Mouse (Mus musculus) liver, embryonic 13.5 days (tissue): ENCODE results near the gene Sap30bp. TPM values are rescaled to one million over a fixed set of nuclear protein-coding genes. Genes with fewer than 3 reads are reported as not detected.
A peak's percentile ranks its signal among the peaks of the same experiment; 100 is the strongest.

Experiments used
- ATAC-seq: fragments of 200-750 bp; cut with Nextera tagmentation; 2 replicates; pipeline ENCODE4 v1.8.0; 2017; ENCODE audit warnings: low read depth, mild to moderate bottlenecking, moderate number of reproducible peaks, moderate library complexity
- DNase-seq: peaks from one replicate; pipeline ENCODE4 v3.0.0; 2022
- H3K27ac ChIP-seq: fragments of 300-500 bp; sonication (generic); 2 replicates; pipeline ENCODE4 v1.5.1; 2015; ENCODE audit warnings: moderate library complexity, mild to moderate bottlenecking, inconsistent platforms
- H3K27me3 ChIP-seq: fragments of 300-500 bp; sonication (generic); 2 replicates; pipeline ENCODE4 v1.6.1; 2015; ENCODE audit warnings: mild to moderate bottlenecking, inconsistent platforms
- H3K36me3 ChIP-seq: fragments of 300-500 bp; sonication (generic); 2 replicates; pipeline ENCODE4 v1.6.1; 2015; ENCODE audit warnings: mild to moderate bottlenecking, inconsistent platforms
- H3K4me1 ChIP-seq: fragments of 300-500 bp; sonication (generic); replicated peaks from 2 replicates; pipeline ENCODE4 v1.6.1; 2015; ENCODE audit warnings: inconsistent platforms
- H3K4me2 ChIP-seq: fragments of 300-500 bp; sonication (generic); 2 replicates; pipeline ENCODE4 v1.6.1; 2015; ENCODE audit warnings: inconsistent platforms, mild to moderate bottlenecking, moderate library complexity
- H3K4me3 ChIP-seq: fragments of 300-500 bp; sonication (generic); replicated peaks from 2 replicates; pipeline ENCODE4 v1.5.1; 2015; ENCODE audit warnings: mild to moderate bottlenecking, inconsistent platforms
- H3K9ac ChIP-seq: fragments of 300-500 bp; sonication (generic); 2 replicates; pipeline ENCODE4 v1.6.1; 2015; ENCODE audit warnings: mild to moderate bottlenecking, inconsistent platforms
- H3K9me3 ChIP-seq: fragments of 300-500 bp; sonication (generic); replicated peaks from 2 replicates; pipeline ENCODE4 v1.6.1; 2016; ENCODE audit warnings: inconsistent platforms
- WGBS: fragments of 180-500 bp; shearing (Covaris S2); methylation state at CpG from one replicate; pipeline ENCODE4 v1.1.7; 2015; ENCODE audit not compliant: insufficient replicate concordance; 5-methylcytosine and 5-hydroxymethylcytosine counted together
- polyA plus RNA-seq: library from polyadenylated mRNA; unstranded; fragments of >200 nt; fragmentation: Nextera tagmentation; extraction: Ambion mirVana; gene quantifications from 2 replicates; pipeline ENCODE4 v1.2.1, GENCODE M21; 2015

Sap30bp gene
- polyA plus RNA-seq, 1 experiment from 2014 or later = 23.4 TPM

DNA sequence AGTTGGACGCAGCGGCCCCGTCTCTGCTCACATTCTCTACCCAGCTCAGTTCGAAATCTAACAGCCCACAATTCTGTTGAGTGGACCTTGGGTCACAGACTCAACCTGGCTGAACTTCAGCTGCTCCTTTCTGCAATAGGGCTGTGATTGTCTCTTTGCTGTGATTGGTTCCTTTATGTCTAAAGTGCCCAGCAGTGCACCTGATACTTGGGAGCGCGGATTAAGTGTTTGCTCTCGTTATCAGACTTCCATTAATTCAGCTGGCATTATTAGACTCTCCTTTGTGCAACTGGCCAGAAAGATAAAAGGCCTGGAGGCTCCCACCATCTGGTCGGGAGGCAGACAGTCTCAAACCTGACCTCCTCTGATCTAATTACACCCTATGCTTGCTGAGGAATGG is 81.7 kb downstream of the Sap30bp start:
- no peaks in the 10 kb centered on the region for H3K9me3 ChIP-seq
- no peak overlapping the region for H3K9ac ChIP-seq
- ATAC-seq (0 out of 2 replicates have a peak, but pooled peaks have one; percentile 8), DNase-seq (no peak)
- peaks cover 14% of the 10 kb centered on the region; the same call in 1 of the 2 replicates for H3K27me3 ChIP-seq
- WGBS = 43% methylated on average over 8 of the region's 8 CpGs
- H3K27ac ChIP-seq = no peak overlapping the region
- peaks cover 42% of the 10 kb centered on the region for H3K4me1 ChIP-seq
- no peak overlapping the region for H3K4me2 ChIP-seq
- H3K36me3 ChIP-seq = peaks cover 12% of the 10 kb centered on the region; the same call in 1 of the 2 replicates
- no peak overlapping the region for H3K4me3 ChIP-seq

Other genes with a start within 250 kb of the Sap30bp start
- 56.7 and 63.5 TPM in 2 replicates for gene Grb2, start 224.7 kb upstream of the Sap30bp start, polyA plus RNA-seq
- 8.2 and 10.9 TPM in 2 replicates for gene Tmem94, start 167.8 kb upstream of the Sap30bp start, polyA plus RNA-seq
- gene Caskin2, start 119.6 kb upstream of the Sap30bp start, polyA plus RNA-seq = 5.7 and 6.0 TPM in 2 replicates
- gene Tsen54, start 118.6 kb upstream of the Sap30bp start, polyA plus RNA-seq = 19.3 and 20.1 TPM in 2 replicates
- gene Llgl2, start 109.2 kb upstream of the Sap30bp start, polyA plus RNA-seq = 9.8 and 10.2 TPM in 2 replicates
- 0.36 and 0.46 TPM in 2 replicates for gene Myo15b, start 74.9 kb upstream of the Sap30bp start, polyA plus RNA-seq
- gene Smim5, start 33.3 kb upstream of the Sap30bp start, polyA plus RNA-seq = 39.0 and 42.3 TPM in 2 replicates
- 3.0 and 3.2 TPM in 2 replicates for gene Smim6, start 21.3 kb upstream of the Sap30bp start, polyA plus RNA-seq
- gene Recql5, start 195 bp downstream of the Sap30bp start, polyA plus RNA-seq = 9.9 and 10.2 TPM in 2 replicates
- gene Itgb4, start 41.4 kb downstream of the Sap30bp start, polyA plus RNA-seq = 0.23 and 0.25 TPM in 2 replicates
- gene Galk1, start 79.4 kb downstream of the Sap30bp start, polyA plus RNA-seq = 164 and 165 TPM in 2 replicates
- gene H3f3b, start 94.7 kb downstream of the Sap30bp start, polyA plus RNA-seq = 785 and 880 TPM in 2 replicates
- 9.8 and 10.7 TPM in 2 replicates for gene Unk, start 97.0 kb downstream of the Sap30bp start, polyA plus RNA-seq
- 31.6 and 32.7 TPM in 2 replicates for gene Unc13d, start 144.7 kb downstream of the Sap30bp start, polyA plus RNA-seq
- 58.9 and 81.2 TPM in 2 replicates for gene Wbp2, start 153.7 kb downstream of the Sap30bp start, polyA plus RNA-seq
- 3.7 and 4.0 TPM in 2 replicates for gene Trim47, start 193.9 kb downstream of the Sap30bp start, polyA plus RNA-seq
- gene Trim65, start 197.8 kb downstream of the Sap30bp start, polyA plus RNA-seq = 1.1 and 1.4 TPM in 2 replicates
- gene Mrpl38, start 205.6 kb downstream of the Sap30bp start, polyA plus RNA-seq = 66.6 and 70.9 TPM in 2 replicates
- 7.0 and 9.0 TPM in 2 replicates for gene Fbf1, start 234.9 kb downstream of the Sap30bp start, polyA plus RNA-seq